27 mouse cellular contexts compared by ENCODE assay signal in genomic region chr9:102547028-102547354, GRCm38 (mm10). TPM values are rescaled to one million over a fixed set of nuclear protein-coding genes. Genes with fewer than 3 reads are reported as not detected.
DNase-seq lines count a peak whose midpoint lies in the region; ATAC-seq lines count a peak whose summit lies in the region.
"Had no signal": no experiment of that assay in that cellular context is flagged by ENCODE, and none has a peak within 500 bp of the region (broad histone marks: within the 10 kb centered on the region; RNA-seq: fewer than 3 reads in every experiment).

No protein-coding gene starts in this region.

- 0 out of 2 replicates have a peak overlapping the region, but pooled peaks have one; percentile 18 for H3K4me2 ChIP-seq in forebrain, embryonic 16.5 days (ENCODE audit: low read length)
- H3K4me2 ChIP-seq in forebrain, embryonic 14.5 days (ENCODE audit: low read length): no peak overlapping the region
- H3K4me2 ChIP-seq in hindbrain, embryonic 15.5 days: no peak overlapping the region
- H3K4me2 ChIP-seq in hindbrain, embryonic 13.5 days: no peak overlapping the region
- peak overlapping the region; percentile 78 for H3K4me2 ChIP-seq in midbrain, embryonic 14.5 days (ENCODE audit: low read length)
- no peak overlapping the region for H3K4me2 ChIP-seq in forebrain, embryonic 11.5 days (ENCODE audit: low read depth, low read length, severe bottlenecking)
- H3K4me2 ChIP-seq: embryonic facial prominence, embryonic 13.5 days; intestine, embryonic 15.5 days; neural tube, embryonic 13.5 days had no signal

- H3K36me3 ChIP-seq in forebrain, embryonic 16.5 days (ENCODE audit: control insufficient read depth, insufficient read depth): no peaks in the 10 kb centered on the region
- H3K36me3 ChIP-seq in forebrain, embryonic 14.5 days (ENCODE audit: control insufficient read depth, insufficient read depth, low read length): no peaks in the 10 kb centered on the region
- H3K36me3 ChIP-seq in hindbrain, embryonic 15.5 days: no peaks in the 10 kb centered on the region
- no peaks in the 10 kb centered on the region for H3K36me3 ChIP-seq in hindbrain, embryonic 13.5 days
- H3K36me3 ChIP-seq in midbrain, embryonic 14.5 days (ENCODE audit: control insufficient read depth, insufficient read depth, low read length): no peaks in the 10 kb centered on the region
- no peaks in the 10 kb centered on the region for H3K36me3 ChIP-seq in forebrain, embryonic 11.5 days (ENCODE audit: control insufficient read depth, insufficient read depth, low read length)
- H3K36me3 ChIP-seq: embryonic facial prominence, embryonic 13.5 days; heart, embryonic 10.5 days; intestine, embryonic 15.5 days; neural tube, embryonic 13.5 days had no signal

- no peak overlapping the region for H3K27ac ChIP-seq in forebrain, embryonic 16.5 days (ENCODE audit: low read length)
- no peak overlapping the region for H3K27ac ChIP-seq in forebrain, embryonic 14.5 days (ENCODE audit: low read depth, low read length)
- H3K27ac ChIP-seq in hindbrain, embryonic 15.5 days (replicated peaks): peak overlapping the region; percentile 7; the same call in 1 of the 2 replicates
- no peak overlapping the region for H3K27ac ChIP-seq in hindbrain, embryonic 13.5 days
- H3K27ac ChIP-seq in midbrain, embryonic 14.5 days (replicated peaks; ENCODE audit: low read depth, low read length): peak overlapping the region; percentile 33
- H3K27ac ChIP-seq in forebrain, embryonic 11.5 days (ENCODE audit: low read depth, low read length): no peak overlapping the region
- H3K27ac ChIP-seq: embryonic facial prominence, embryonic 13.5 days; heart, embryonic 10.5 days; intestine, embryonic 15.5 days; neural tube, embryonic 13.5 days had no signal

- ATAC-seq in forebrain, embryonic 16.5 days: no peak
- no peak for ATAC-seq in forebrain, embryonic 14.5 days
- no peak for ATAC-seq in hindbrain, embryonic 15.5 days (ENCODE audit: low FRiP score, low read depth)
- ATAC-seq in hindbrain, embryonic 13.5 days (ENCODE audit: low FRiP score): no peak
- ATAC-seq in midbrain, embryonic 14.5 days (ENCODE audit: low FRiP score, low TSS enrichment): no peak
- no peak for ATAC-seq in forebrain, embryonic 11.5 days (replicated peaks; ENCODE audit: low FRiP score)
- ATAC-seq: CD4-positive, CD25-positive, alpha-beta regulatory T cell, adult 4 months; intestine, embryonic 15.5 days had no signal

- no peak overlapping the region for H3K4me3 ChIP-seq in forebrain, embryonic 16.5 days (replicated peaks; ENCODE audit: low read length)
- no peak overlapping the region for H3K4me3 ChIP-seq in forebrain, embryonic 14.5 days (ENCODE audit: low read depth, low read length)
- H3K4me3 ChIP-seq in hindbrain, embryonic 15.5 days: no peak overlapping the region
- no peak overlapping the region for H3K4me3 ChIP-seq in hindbrain, embryonic 13.5 days
- no peak overlapping the region for H3K4me3 ChIP-seq in midbrain, embryonic 14.5 days (replicated peaks; ENCODE audit: low read depth, low read length)
- H3K4me3 ChIP-seq in forebrain, embryonic 11.5 days (ENCODE audit: low read depth, low read length): no peak overlapping the region
- H3K4me3 ChIP-seq: embryonic facial prominence, embryonic 13.5 days; erythroblast, embryonic 14.5 days; heart, embryonic 10.5 days; intestine, embryonic 15.5 days; myocyte; neural tube, embryonic 13.5 days had no signal

- DNase-seq in forebrain, embryonic 14.5 days (ENCODE audit: low spot score): no peak
- peak; percentile 52 for DNase-seq in midbrain, embryonic 14.5 days
- DNase-seq in layer of hippocampus, adult 9-10 months (ENCODE audit: low spot score): no peak
- DNase-seq in forebrain, embryonic 11.5 days (ENCODE audit: low spot score): no peak
- DNase-seq: adrenal gland, postnatal 25 days; cerebellum, adult 11 months; cerebellum, postnatal 14 days; embryo, embryonic 11 days; heart, postnatal 4 days; kidney, adult 9 months; kidney, postnatal 14 days; layer of hippocampus, postnatal 36 days; lung, postnatal 4 days; right cerebral cortex, adult 18-20 months; right cerebral cortex, postnatal 4 days; thymus, postnatal 25 days had no signal

- H3K27me3 ChIP-seq in forebrain, embryonic 16.5 days (replicated peaks; ENCODE audit: control insufficient read depth, insufficient read depth, low read length): peaks cover 4% of the 10 kb centered on the region
- 0 out of 2 replicates have a peak, but pooled peaks cover 14% of the 10 kb centered on the region for H3K27me3 ChIP-seq in forebrain, embryonic 14.5 days (replicated peaks; ENCODE audit: control insufficient read depth, insufficient read depth, low read length)
- peaks cover 4% of the 10 kb centered on the region; the same call in 1 of the 2 replicates for H3K27me3 ChIP-seq in hindbrain, embryonic 15.5 days
- peaks cover 21% of the 10 kb centered on the region for H3K27me3 ChIP-seq in hindbrain, embryonic 13.5 days
- peaks cover 3% of the 10 kb centered on the region; the same call in 1 of the 2 replicates for H3K27me3 ChIP-seq in midbrain, embryonic 14.5 days (ENCODE audit: control insufficient read depth, insufficient read depth, low read length)
- peaks cover 15% of the 10 kb centered on the region for H3K27me3 ChIP-seq in forebrain, embryonic 11.5 days (ENCODE audit: control insufficient read depth, insufficient read depth, low read length)

- peaks cover 44% of the 10 kb centered on the region for H3K4me1 ChIP-seq in forebrain, embryonic 16.5 days (replicated peaks; ENCODE audit: control insufficient read depth, insufficient read depth, low read length)
- peaks cover 31% of the 10 kb centered on the region for H3K4me1 ChIP-seq in forebrain, embryonic 14.5 days (ENCODE audit: control insufficient read depth, insufficient read depth, low read length)
- H3K4me1 ChIP-seq in hindbrain, embryonic 15.5 days (replicated peaks): peaks cover 46% of the 10 kb centered on the region
- H3K4me1 ChIP-seq in hindbrain, embryonic 13.5 days (replicated peaks): peaks cover 42% of the 10 kb centered on the region
- peaks cover 38% of the 10 kb centered on the region for H3K4me1 ChIP-seq in midbrain, embryonic 14.5 days (ENCODE audit: control insufficient read depth, insufficient read depth, low read length)
- H3K4me1 ChIP-seq in forebrain, embryonic 11.5 days (replicated peaks; ENCODE audit: control insufficient read depth, insufficient read depth, low read length): peaks cover 7% of the 10 kb centered on the region; the same call in 1 of the 2 replicates

- H3K9me3 ChIP-seq in forebrain, embryonic 16.5 days (ENCODE audit: control insufficient read depth, low read length): no peaks in the 10 kb centered on the region
- H3K9me3 ChIP-seq in forebrain, embryonic 14.5 days (replicated peaks; ENCODE audit: control insufficient read depth, low read length): no peaks in the 10 kb centered on the region
- H3K9me3 ChIP-seq in hindbrain, embryonic 15.5 days: no peaks in the 10 kb centered on the region
- no peaks in the 10 kb centered on the region for H3K9me3 ChIP-seq in hindbrain, embryonic 13.5 days
- no peaks in the 10 kb centered on the region for H3K9me3 ChIP-seq in midbrain, embryonic 14.5 days (ENCODE audit: control insufficient read depth, low read length)
- H3K9me3 ChIP-seq in forebrain, embryonic 11.5 days (ENCODE audit: control insufficient read depth, low read length): no peaks in the 10 kb centered on the region
- H3K9me3 ChIP-seq: embryonic facial prominence, embryonic 13.5 days; heart, embryonic 10.5 days; intestine, embryonic 15.5 days; neural tube, embryonic 13.5 days had no signal

- H3K9ac ChIP-seq in forebrain, embryonic 16.5 days (replicated peaks; ENCODE audit: low read depth, low read length): 0 out of 2 replicates have a peak overlapping the region, but pooled peaks have one; percentile 20
- no peak overlapping the region for H3K9ac ChIP-seq in forebrain, embryonic 14.5 days (ENCODE audit: low read length)
- no peak overlapping the region for H3K9ac ChIP-seq in hindbrain, embryonic 15.5 days
- H3K9ac ChIP-seq in hindbrain, embryonic 13.5 days: no peak overlapping the region
- H3K9ac ChIP-seq in midbrain, embryonic 14.5 days (replicated peaks; ENCODE audit: low read length): no peak overlapping the region
- no peak overlapping the region for H3K9ac ChIP-seq in forebrain, embryonic 11.5 days (ENCODE audit: low read length)
- H3K9ac ChIP-seq: embryonic facial prominence, embryonic 13.5 days; intestine, embryonic 15.5 days; neural tube, embryonic 13.5 days had no signal

- WGBS in forebrain, embryonic 16.5 days: 22% methylated on average over 7 of the region's 7 CpGs
- WGBS in forebrain, embryonic 14.5 days: 15% methylated on average over 7 of the region's 7 CpGs
- 41% methylated on average over 7 of the region's 7 CpGs for WGBS in hindbrain, embryonic 15.5 days
- 36% methylated on average over 7 of the region's 7 CpGs for WGBS in hindbrain, embryonic 13.5 days
- WGBS in midbrain, embryonic 14.5 days: 8% methylated on average over 7 of the region's 7 CpGs
- WGBS in forebrain, embryonic 11.5 days: 12% methylated on average over 7 of the region's 7 CpGs

RNA-seq across cellular contexts. Expression of gene Ky, which starts 41.4 kb away (rescaled TPM):
- polyA plus RNA-seq in forebrain, embryonic 16.5 days (2015; fragmentation: Nextera tagmentation; extraction: Ambion mirVana): 0.16 and 0.33 TPM in 2 replicates
- polyA plus RNA-seq in forebrain, embryonic 14.5 days (2014; fragmentation: Nextera tagmentation; extraction: Ambion mirVana): 0.30 and 0.31 TPM in 2 replicates
- 1.2 and 1.5 TPM in 2 replicates for polyA plus RNA-seq in hindbrain, embryonic 15.5 days (2015; fragmentation: Nextera tagmentation; extraction: Ambion mirVana)
- polyA plus RNA-seq in hindbrain, embryonic 13.5 days (2015; fragmentation: Nextera tagmentation; extraction: Ambion mirVana): 0.29 and 0.36 TPM in 2 replicates
- polyA plus RNA-seq in midbrain, embryonic 14.5 days (2014; fragmentation: Nextera tagmentation; extraction: Ambion mirVana): 0.54 and 0.72 TPM in 2 replicates
- 0.08 and 0.32 TPM in 2 replicates for polyA plus RNA-seq in forebrain, embryonic 11.5 days (2014; fragmentation: Nextera tagmentation; extraction: Ambion mirVana)
- polyA plus RNA-seq: erythroblast, embryonic 14.5 days; liver, adult 2 months had no signal

Comparison
In these comparisons a context has a peak if more than half of its experiments do, and no peak if none do; other contexts are left out.
1. H3K27ac ChIP-seq: peak in hindbrain, embryonic 15.5 days (single experiment) and midbrain, embryonic 14.5 days (single experiment); none in forebrain, embryonic 16.5 days (single experiment), forebrain, embryonic 14.5 days (single experiment), hindbrain, embryonic 13.5 days (single experiment) and forebrain, embryonic 11.5 days (single experiment).
2. H3K4me2 ChIP-seq: peak in forebrain, embryonic 16.5 days (single experiment) and midbrain, embryonic 14.5 days (single experiment); none in forebrain, embryonic 14.5 days (single experiment), hindbrain, embryonic 15.5 days (single experiment), hindbrain, embryonic 13.5 days (single experiment) and forebrain, embryonic 11.5 days (single experiment).